Mouse (Mus musculus) effector memory CD4-positive, alpha-beta T cell, adult 7 months (primary cell): ENCODE measurements around the gene Coq7. TPM values are rescaled to one million over a fixed set of nuclear protein-coding genes. Genes with fewer than 3 reads are reported as not detected.

Experiments
- polyA plus RNA-seq: library from polyadenylated mRNA; unstranded; fragments of 100-300 nt; shearing (Covaris generic); gene quantifications from one replicate; pipeline ENCODE4 v1.2.1, GENCODE M21; 2017

Coq7 gene
- 4.7 TPM for polyA plus RNA-seq

GRCm38 (mm10) chr7:118533178-118533578 lies at the start of gene Coq7:
Coq7 (minus strand) TSS chr7:118533356.

GRCm38 (mm10) chr7:118491431-118492147 lies 41.6 kb downstream of the Coq7 start, which contains the start of gene Itpripl2:
Itpripl2 (minus strand) TSS chr7:118491975.

Other genes with a start within 250 kb of the Coq7 start
- gene Syt17, start 85.1 kb downstream of the Coq7 start, polyA plus RNA-seq: not detected
- 0.80 TPM for gene Itpripl2, start 41.4 kb downstream of the Coq7 start, polyA plus RNA-seq
- 0.63 TPM for gene Tmc7, start 51.4 kb upstream of the Coq7 start, polyA plus RNA-seq
- 0.96 TPM for gene Tmc5, start 63.9 kb upstream of the Coq7 start, polyA plus RNA-seq
- 40.4 TPM for gene Gde1, start 172.4 kb upstream of the Coq7 start, polyA plus RNA-seq
- gene Ccp110, start 179.2 kb upstream of the Coq7 start, polyA plus RNA-seq: 5.8 TPM
- gene Vps35l, start 206.9 kb upstream of the Coq7 start, polyA plus RNA-seq: 70.1 TPM